Mouse (Mus musculus) 3T3-L1 (cell line): ENCODE data around the gene Rhox4d.
"Not testable (repeated sequence)": the region's sequence is repeated elsewhere in the genome, so short reads cannot be mapped to it uniquely, and the experiment has no call there.

Experiments used
- DNase-seq: peaks from one replicate; pipeline ENCODE4 v3.0.0-alpha.2; 2015; ENCODE audit warnings: low read depth, low spot score

Rhox4d gene

DNA sequence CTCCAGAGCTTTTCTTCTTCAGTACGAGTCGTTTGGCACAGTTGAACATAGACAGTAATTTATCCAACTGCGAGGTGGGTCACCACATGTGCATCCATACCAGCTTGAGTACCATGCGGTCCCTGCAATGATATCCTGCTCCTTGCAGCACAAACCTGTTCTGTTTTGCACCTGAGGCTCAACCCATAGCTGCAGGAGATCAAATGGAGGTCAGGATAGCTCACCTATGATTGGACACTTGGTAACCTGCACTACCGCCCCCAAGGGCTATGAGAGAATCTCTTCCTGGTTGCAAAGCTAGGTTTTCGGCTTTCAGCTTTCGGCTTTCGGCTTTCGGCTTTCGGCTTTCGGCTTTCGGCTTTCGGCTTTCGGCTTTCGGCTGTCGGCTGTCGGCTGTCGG is at the start of gene Rhox4d:
Rhox4d (plus strand) TSS at position 301 of the 400 bp plus-strand sequence.
- not testable (repeated sequence) for DNase-seq

DNA sequence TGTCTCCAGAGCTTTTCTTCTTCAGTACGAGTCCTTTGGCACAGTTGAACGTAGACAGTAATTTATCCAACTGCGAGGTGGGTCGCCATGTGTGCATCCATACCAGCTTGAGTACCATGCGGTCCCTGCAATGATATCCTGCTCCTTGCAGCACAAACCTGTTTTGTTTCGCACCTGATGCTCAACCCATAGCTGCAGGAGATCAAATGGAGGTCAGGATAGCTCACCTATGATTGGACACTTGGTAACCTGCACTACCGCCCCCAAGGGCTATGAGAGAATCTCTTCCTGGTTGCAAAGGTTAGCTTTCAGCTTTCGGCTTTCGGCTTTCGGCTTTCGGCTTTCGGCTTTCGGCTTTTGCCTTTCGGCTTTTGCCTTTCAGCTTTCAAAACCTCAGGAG is 34.1 kb upstream of the Rhox4d start, which contains the start of gene Rhox4c:
Rhox4c (plus strand) TSS at position 301 of the 400 bp plus-strand sequence.
- not testable (repeated sequence) for DNase-seq

DNA sequence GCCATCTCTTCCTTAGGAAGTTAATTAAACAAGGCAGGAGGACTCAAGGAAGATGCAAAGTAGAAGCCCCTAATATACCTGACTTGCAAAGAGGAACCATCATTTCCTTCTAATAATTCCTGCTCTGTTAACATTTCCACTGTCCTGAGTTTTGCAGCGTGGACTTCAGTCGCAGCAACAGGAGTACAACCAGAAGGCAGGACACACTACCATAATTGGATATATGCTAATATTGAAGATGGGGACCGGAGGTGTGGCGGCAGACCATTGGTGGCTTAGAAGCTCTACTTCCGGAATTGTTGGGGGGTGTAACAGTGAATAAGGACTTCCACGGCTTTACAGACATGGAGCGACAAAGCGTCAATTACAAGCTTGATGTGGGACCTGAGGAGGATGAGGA is 16.0 kb downstream of the Rhox4d start, which contains the start of gene Rhox2e:
Rhox2e (plus strand) TSS at position 301 of the 400 bp plus-strand sequence.
- not testable (repeated sequence) for DNase-seq

DNA sequence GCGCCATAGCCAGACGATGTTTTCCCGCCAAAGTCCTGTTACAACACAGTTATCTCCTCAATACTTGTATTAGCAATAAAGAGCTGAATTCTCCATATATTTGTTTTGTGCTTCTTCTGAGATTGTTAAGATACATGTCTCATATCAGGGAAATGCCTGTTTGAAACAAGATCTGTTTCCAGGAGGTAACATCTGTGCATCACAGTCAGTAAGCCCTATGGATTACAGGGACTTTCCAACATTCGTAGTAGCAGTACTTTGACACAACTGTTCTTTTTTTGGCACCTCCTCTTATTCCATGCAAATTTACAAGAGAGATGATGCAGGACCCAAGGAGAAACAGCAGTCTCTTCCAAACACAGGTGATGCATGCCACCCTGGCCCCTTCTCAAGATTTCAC is 27.6 kb downstream of the Rhox4d start, which contains the start of gene Rhox3e:
Rhox3e (plus strand) TSS at position 301 of the 400 bp plus-strand sequence.
- DNase-seq: not testable (repeated sequence)

DNA sequence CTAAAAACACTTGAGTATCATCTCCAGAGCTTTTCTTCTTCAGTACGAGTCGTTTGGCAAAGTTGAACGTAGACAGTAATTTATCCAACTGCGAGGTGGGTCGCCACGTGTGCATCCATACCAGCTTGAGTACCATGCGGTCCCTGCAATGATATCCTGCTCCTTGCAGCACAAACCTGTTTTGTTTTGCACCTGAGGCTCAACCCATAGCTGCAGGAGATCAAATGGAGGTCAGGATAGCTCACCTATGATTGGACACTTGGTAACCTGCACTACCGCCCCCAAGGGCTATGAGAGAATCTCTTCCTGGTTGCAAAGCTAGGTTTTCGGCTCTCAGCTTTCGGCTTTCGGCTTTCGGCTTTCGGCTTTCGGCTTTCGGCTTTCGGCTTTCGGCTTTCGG is 43.0 kb downstream of the Rhox4d start, which contains the start of gene Rhox4e:
Rhox4e (plus strand) TSS at position 301 of the 400 bp plus-strand sequence.
- not testable (repeated sequence) for DNase-seq
